Mouse (Mus musculus) CD4-positive, CD25-positive, alpha-beta regulatory T cell, adult 4 months (primary cell): ENCODE results near the gene Eif4a1. TPM values are rescaled to one million over a fixed set of nuclear protein-coding genes. Genes with fewer than 3 reads are reported as not detected.

ENCODE experiments used
- ATAC-seq: one replicate; pipeline ENCODE4 v1.8.0; 2017
- polyA plus RNA-seq, 2 experiments: library from polyadenylated mRNA; unstranded; fragments of 100-300 nt; shearing (Covaris generic); gene quantifications; one replicate each; pipeline ENCODE4 v1.2.1; 2017

The Eif4a1 gene
- polyA plus RNA-seq, 2 experiments from 2014 or later, result 166 to 236 TPM

DNA sequence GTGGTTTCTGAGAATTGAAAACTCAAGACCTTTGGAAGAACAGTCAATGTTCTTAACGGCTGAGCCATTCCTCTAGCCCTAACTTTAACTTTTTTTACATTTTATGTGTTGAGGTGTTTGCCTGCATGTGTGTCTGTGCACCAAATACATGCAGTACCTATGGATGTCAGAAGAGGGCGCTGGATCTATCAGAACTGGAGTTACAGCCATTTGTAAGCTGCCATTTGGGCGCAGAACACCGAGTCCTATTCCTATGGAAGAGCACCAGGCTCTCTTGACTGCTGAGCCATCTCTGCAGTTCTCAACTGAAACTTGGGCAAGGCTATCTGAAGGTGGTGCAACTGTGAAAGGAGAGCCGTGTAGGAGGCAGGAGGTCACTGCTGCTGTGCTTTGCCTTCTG is 26.4 kb upstream of the Eif4a1 start:
- ATAC-seq, result no peak

DNA sequence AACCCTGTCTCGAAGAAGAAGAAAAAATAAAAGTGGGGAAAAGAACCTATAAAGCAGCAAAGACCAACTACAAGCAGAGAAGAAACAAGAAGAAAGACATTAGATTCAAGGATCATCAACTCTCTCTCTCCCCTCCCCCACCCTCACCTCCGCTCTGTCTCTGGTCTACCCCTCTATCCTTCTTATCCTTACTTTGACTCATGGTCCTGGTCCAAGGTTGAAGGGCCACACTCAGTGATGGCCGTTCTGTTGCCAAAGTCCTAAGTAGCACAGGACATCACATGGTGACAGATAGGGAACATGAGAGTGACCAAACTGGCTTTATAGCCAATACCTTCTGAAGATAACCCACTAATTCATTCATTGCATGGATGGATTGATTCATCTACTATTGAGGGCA is 25.2 kb upstream of the Eif4a1 start:
- no peak for ATAC-seq

- ATAC-seq, result no peak
Observed at GRCm38 (mm10) chr11:69695361-69696181, 23.3 kb upstream of the Eif4a1 start, which contains the start of the genes Tnfsf12 and Tnfsfm13. Gene Tnfsf12 (minus strand): TSS chr11:69695849. Gene Tnfsfm13 (minus strand): TSS chr11:69696098.

- no peak for ATAC-seq
Observed at GRCm38 (mm10) chr11:69695046-69695360, 22.8 kb upstream of the Eif4a1 start.

DNA sequence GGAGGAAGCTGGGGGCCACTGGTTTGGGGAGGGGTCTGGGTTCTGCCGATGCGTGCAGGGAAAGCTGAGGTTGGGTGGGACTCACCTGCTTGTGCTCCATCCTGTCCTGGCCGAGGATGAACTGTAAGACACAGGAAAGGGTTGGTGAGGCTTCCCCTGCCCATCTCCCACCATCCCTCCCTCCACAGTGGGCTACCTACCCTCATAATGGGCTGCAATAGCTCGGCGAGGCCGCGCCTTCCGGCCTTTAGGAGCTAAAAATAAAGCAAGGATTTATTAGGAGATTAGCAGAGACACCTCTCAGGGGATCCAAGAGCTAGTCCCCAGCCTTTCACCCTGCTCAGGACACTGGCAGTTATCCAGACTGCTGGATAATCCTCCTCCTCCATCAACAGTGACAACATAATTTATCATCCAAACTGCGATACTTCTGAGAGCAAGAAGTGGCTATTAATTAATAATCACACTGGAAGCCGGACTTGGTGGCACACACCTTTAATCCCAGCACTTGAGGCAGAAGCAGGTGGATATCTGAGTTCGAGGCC is 21.3 kb upstream of the Eif4a1 start:
- no peak for ATAC-seq

DNA sequence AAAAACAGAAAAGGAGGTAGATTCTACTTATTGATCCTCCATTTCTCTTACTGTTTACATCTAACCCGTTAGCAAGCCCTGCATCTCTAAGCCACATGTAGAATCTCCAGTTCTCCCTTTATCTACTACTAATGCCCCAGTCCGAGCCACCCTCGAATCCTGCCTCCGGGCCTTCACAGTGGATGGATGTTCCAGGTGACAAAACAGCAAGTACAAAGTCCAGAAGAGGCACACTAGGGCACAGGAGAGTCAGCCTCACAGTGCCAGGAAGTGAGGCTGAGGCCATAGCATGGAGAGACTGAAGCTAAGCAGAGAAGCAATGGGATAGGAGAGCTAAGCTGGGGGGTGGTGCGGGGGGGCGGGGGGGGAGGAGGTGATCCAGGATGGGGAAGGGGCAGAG is 20.6 kb upstream of the Eif4a1 start:
- ATAC-seq, result no peak

GRCm38 (mm10) chr11:69692196-69692811 is 20.1 kb upstream of the Eif4a1 start:
- ATAC-seq, result no peak

GRCm38 (mm10) chr11:69689891-69690290 is 17.7 kb upstream of the Eif4a1 start:
- no peak for ATAC-seq

DNA sequence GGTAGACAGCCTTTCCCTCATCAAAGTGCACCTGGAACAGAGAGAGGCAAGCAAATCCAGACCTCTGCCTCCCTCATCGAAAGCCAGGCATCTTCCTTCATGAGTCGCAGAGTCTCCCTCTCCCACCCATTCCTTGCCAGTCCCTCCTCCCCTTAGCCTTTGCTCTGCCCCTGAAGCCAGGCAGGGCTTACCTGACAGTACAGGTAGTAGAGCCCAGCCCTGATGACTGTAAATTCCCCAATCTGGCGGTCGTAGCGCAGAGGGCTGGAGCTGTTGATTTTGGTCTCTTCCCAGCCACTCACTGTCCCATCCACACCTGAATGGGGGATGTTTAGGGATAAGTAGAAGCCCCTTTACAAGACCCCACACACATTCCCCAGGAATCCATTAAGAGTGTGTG is 14.8 kb upstream of the Eif4a1 start:
- no peak for ATAC-seq

DNA sequence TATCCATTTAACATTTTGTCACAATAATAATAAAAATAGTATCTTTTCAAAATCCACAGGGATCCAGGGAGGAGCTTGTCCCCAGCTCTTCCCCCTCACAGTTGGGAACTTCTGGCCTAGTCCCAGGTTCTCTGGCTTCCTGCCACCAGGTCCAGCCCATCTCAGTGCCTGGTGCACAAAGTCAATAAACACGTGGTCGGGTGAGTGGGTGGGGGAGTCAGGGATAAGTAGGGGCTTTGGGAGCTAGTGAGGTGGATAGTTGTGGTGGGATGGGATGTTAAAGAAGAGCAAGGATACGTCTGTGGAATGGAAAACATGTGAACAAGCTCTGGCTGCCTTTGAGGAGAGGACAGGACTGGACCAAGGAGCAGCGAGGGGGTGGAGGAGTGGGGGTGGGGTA is 14.2 kb upstream of the Eif4a1 start:
- ATAC-seq, result no peak

DNA sequence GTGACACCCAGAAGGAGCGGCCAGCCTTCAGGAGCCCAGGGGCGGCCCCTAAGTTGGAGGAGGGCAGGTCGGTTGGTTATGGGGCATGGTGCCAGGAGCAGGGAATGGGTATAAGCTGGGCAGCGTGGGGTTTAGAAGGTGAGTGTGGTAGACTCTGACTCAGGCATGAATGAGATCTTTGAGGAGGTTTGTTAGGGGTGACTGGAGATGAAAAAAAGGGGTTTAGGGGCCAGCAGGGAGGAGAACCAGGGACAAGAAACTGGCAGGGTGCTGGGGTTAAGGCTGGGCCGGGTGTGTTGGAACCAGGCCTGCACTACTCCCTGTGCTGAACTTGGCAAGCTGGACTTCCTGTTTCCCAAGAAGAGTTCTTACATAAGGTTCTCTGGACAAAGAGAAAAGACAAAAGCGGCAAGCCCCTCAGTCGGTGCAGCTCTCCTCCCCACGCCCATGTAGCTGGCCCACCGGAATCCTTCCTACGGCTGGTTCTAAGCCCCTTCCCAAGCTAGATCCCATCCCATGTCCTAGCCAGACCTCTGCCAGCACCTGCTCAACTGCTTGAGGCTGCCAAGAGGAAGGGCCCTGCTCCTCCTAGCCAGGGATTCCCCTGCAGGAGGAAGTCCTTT is 13.4 kb upstream of the Eif4a1 start, which contains the start of gene Tnfsf13:
Gene Tnfsf13, minus strand, starts transcription at position 259 of the 623 bp plus-strand sequence.
- no peak for ATAC-seq

- no peak for ATAC-seq
Observed at GRCm38 (mm10) chr11:69684936-69685335, 12.7 kb upstream of the Eif4a1 start.

DNA sequence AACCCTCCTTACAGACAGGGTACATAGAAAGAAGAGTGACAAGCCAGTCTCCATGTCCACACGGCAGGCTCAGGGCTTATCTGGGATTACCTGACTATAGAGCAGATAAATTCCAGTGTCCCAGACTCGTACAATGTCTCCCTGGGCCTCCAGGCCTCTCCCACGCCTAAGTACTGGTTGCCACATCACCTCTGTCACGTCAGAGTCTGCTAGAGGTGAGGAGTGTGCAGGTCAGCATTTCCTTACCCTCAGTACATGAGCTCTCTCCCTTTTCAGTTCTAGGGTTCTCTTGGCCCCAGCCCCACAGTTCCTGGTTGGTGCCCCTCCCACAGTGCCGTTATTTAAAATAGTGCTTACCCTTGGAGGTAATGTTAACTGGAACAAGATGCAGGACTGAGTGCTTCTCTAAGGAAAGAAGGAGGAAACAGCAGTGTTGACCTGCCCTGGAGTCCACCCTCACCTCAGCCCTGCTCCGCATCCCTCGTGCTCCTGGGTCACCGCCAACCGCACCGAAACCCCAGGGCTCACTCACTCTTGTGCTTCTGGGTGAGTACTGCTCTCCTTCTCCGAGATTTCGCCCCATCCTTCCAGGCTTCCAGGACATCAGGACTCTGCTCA is 12.0 kb upstream of the Eif4a1 start:
- no peak for ATAC-seq

DNA sequence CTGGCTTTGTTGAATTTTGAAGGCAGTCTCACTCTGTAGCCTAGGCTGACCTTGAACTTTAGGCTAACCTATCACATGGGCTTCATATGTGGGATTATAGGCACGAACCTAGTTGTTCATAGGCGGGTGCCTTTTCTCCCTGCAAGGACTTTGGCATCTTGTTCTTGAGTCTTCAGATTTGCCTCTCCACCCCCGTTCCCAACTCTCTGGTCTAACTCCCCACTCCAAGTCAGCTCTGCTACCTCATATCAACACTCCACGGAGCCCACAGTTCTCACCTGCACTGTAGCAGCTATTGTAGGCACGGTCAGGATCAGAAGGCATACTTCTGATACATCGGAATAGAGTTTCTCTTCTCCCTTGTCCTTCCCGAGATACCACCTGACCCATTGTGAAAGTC is 11.4 kb upstream of the Eif4a1 start:
- ATAC-seq, result no peak

- peak; percentile 45 for ATAC-seq
Observed at GRCm38 (mm10) chr11:69682840-69683533, 10.8 kb upstream of the Eif4a1 start.

GRCm38 (mm10) chr11:69682209-69682839 is 10.1 kb upstream of the Eif4a1 start:
- peak; percentile 7 for ATAC-seq

GRCm38 (mm10) chr11:69681314-69682208 is 9.3 kb upstream of the Eif4a1 start, which contains the start of gene Senp3:
Gene Senp3 (minus strand): TSS chr11:69682084.
- ATAC-seq, result peak; percentile 96

GRCm38 (mm10) chr11:69680136-69680855 is 8.1 kb upstream of the Eif4a1 start:
- ATAC-seq, result no peak

- no peak for ATAC-seq
Observed at GRCm38 (mm10) chr11:69679144-69679543, 6.9 kb upstream of the Eif4a1 start.

- no peak for ATAC-seq
Observed at GRCm38 (mm10) chr11:69671726-69672124, 498 bp downstream of the Eif4a1 start.
